7 mouse cellular contexts compared by ENCODE assay signal in genomic region chr5:74702766-74703165, GRCm38 (mm10). TPM values are rescaled to one million over a fixed set of nuclear protein-coding genes. Genes with fewer than 3 reads are reported as not detected.
DNase-seq lines count a peak whose midpoint lies in the region; ATAC-seq and TF ChIP-seq lines count a peak whose summit lies in the region.

Gene Lnx1 (minus strand): TSS chr5:74702912.

- no peaks in the 10 kb centered on the region for H3K27me3 ChIP-seq in embryonic facial prominence, embryonic 13.5 days
- H3K27me3 ChIP-seq in hindbrain, embryonic 16.5 days (replicated peaks; ENCODE audit: control insufficient read depth, insufficient read depth, low read length): no peaks in the 10 kb centered on the region; the same call in 1 of the 2 replicates
- no peaks in the 10 kb centered on the region for H3K27me3 ChIP-seq in midbrain, postnatal 0 days (ENCODE audit: insufficient read depth, low read length)

- WGBS in embryonic facial prominence, embryonic 13.5 days: 48% methylated on average over 11 of the region's 11 CpGs
- 58% methylated on average over 11 of the region's 11 CpGs for WGBS in hindbrain, embryonic 16.5 days
- WGBS in midbrain, postnatal 0 days: 63% methylated on average over 11 of the region's 11 CpGs

- in situ Hi-C loops in ES-E14 (cut with MboI; ENCODE audit: low sequenced_read_pairs in 2 of 2, unreplicated experiment in 2 of 2): no loop called here

- intact Hi-C loops in left cerebral cortex, postnatal 36 days (cut with DNase I): no loop called here

- no peaks in the 10 kb centered on the region for H3K9me3 ChIP-seq in ES-E14 (ENCODE audit: control insufficient read depth, insufficient read depth, low read depth, low read length)
- H3K9me3 ChIP-seq in embryonic facial prominence, embryonic 13.5 days: no peaks in the 10 kb centered on the region
- no peaks in the 10 kb centered on the region for H3K9me3 ChIP-seq in hindbrain, embryonic 16.5 days (ENCODE audit: control insufficient read depth, low read length)
- H3K9me3 ChIP-seq in midbrain, postnatal 0 days (ENCODE audit: low read length): no peaks in the 10 kb centered on the region

- peak; percentile 40 for DNase-seq in ES-E14 (ENCODE audit: low read depth, low spot score)
- DNase-seq in left cerebral cortex, postnatal 36 days (ENCODE audit: low spot score in 2 of 2): no peak
- DNase-seq in midbrain, postnatal 0 days (ENCODE audit: low spot score): no peak
- no peak for DNase-seq in right cerebral cortex, adult 2 months (ENCODE audit: low spot score in 2 of 2)
- DNase-seq in spleen, postnatal 14 days (ENCODE audit: low spot score in 2 of 2): no peak

- ATAC-seq in embryonic facial prominence, embryonic 13.5 days (ENCODE audit: insufficient number of reproducible peaks, insufficient read depth, low FRiP score, low TSS enrichment, low read depth): no peak
- ATAC-seq in hindbrain, embryonic 16.5 days: no peak
- no peak for ATAC-seq in midbrain, postnatal 0 days (ENCODE audit: low FRiP score)

- H3K36me3 ChIP-seq in ES-E14 (ENCODE audit: control insufficient read depth, insufficient read depth, low read length, poor library complexity, severe bottlenecking): no peaks in the 10 kb centered on the region
- H3K36me3 ChIP-seq in embryonic facial prominence, embryonic 13.5 days: no peaks in the 10 kb centered on the region
- H3K36me3 ChIP-seq in hindbrain, embryonic 16.5 days (ENCODE audit: control insufficient read depth, insufficient read depth, low read length): no peaks in the 10 kb centered on the region
- no peaks in the 10 kb centered on the region for H3K36me3 ChIP-seq in midbrain, postnatal 0 days (ENCODE audit: insufficient read depth, low read length)

- H3K27ac ChIP-seq in ES-E14 (ENCODE audit: insufficient read depth, low read depth, low read length, poor library complexity, severe bottlenecking): peak within 1 kb of the TSS; percentile 39; the same call in 1 of the 2 replicates
- peak within 1 kb of the TSS; percentile 79 for H3K27ac ChIP-seq in embryonic facial prominence, embryonic 13.5 days
- no peak within 1 kb of the TSS for H3K27ac ChIP-seq in hindbrain, embryonic 16.5 days (ENCODE audit: low read depth, low read length)
- no peak within 1 kb of the TSS for H3K27ac ChIP-seq in midbrain, postnatal 0 days (ENCODE audit: low read depth, low read length)

- no peak within 1 kb of the TSS for H3K4me3 ChIP-seq in ES-E14 (ENCODE audit: insufficient read depth in 1 of 2, low read depth in 1 of 2, low read length in 2 of 2, poor library complexity in 1 of 2, severe bottlenecking in 1 of 2)
- H3K4me3 ChIP-seq in embryonic facial prominence, embryonic 13.5 days: peak within 1 kb of the TSS; percentile 41
- H3K4me3 ChIP-seq in hindbrain, embryonic 16.5 days (ENCODE audit: low read length): no peak within 1 kb of the TSS
- H3K4me3 ChIP-seq in midbrain, postnatal 0 days (ENCODE audit: low read depth, low read length): no peak within 1 kb of the TSS

- no peak for TF ChIP-seq CTCF in midbrain, postnatal 0 days (IDR thresholded peaks at IDR 0.05)

- H3K4me2 ChIP-seq in embryonic facial prominence, embryonic 13.5 days: peak within 1 kb of the TSS; percentile 58
- H3K4me2 ChIP-seq in hindbrain, embryonic 16.5 days (ENCODE audit: low read length): peak within 1 kb of the TSS; percentile 64
- H3K4me2 ChIP-seq in midbrain, postnatal 0 days (ENCODE audit: low read depth, low read length, poor library complexity, severe bottlenecking): no peak within 1 kb of the TSS

- H3K9ac ChIP-seq in ES-E14 (ENCODE audit: insufficient read depth, low read depth, low read length, poor library complexity, severe bottlenecking): no peak within 1 kb of the TSS
- H3K9ac ChIP-seq in embryonic facial prominence, embryonic 13.5 days: peak within 1 kb of the TSS; percentile 58; the same call in 1 of the 2 replicates
- H3K9ac ChIP-seq in hindbrain, embryonic 16.5 days (ENCODE audit: low read depth, low read length): no peak within 1 kb of the TSS
- no peak within 1 kb of the TSS for H3K9ac ChIP-seq in midbrain, postnatal 0 days (replicated peaks; ENCODE audit: low read length, poor library complexity, severe bottlenecking)

- peaks cover 0 to 9% of the 10 kb centered on the region in 2 experiments; a peak in 2 of 4 replicates for H3K4me1 ChIP-seq in ES-E14 (ENCODE audit: control insufficient read depth in 2 of 2, insufficient read depth in 2 of 2, low read length in 2 of 2, poor library complexity in 1 of 2)
- peaks cover 40% of the 10 kb centered on the region for H3K4me1 ChIP-seq in embryonic facial prominence, embryonic 13.5 days
- H3K4me1 ChIP-seq in hindbrain, embryonic 16.5 days (ENCODE audit: control insufficient read depth, insufficient read depth, low read depth, low read length): peaks cover 5% of the 10 kb centered on the region
- no peaks in the 10 kb centered on the region for H3K4me1 ChIP-seq in midbrain, postnatal 0 days (ENCODE audit: insufficient read depth, low read length)

TF ChIP-seq in ES-E14, 5 proteins besides CTCF, POLR2A, EP300 and RAD21:
- TF ChIP-seq ZC3H11A (IDR thresholded peaks at IDR 0.05; ENCODE audit: borderline replicate concordance, low read depth, low read length): no peak

RNA-seq across cellular contexts. Expression of gene Lnx1, which starts in this region (rescaled TPM):
- total RNA-seq in ES-E14 (2012; rRNA removed): 0.71 and 1.7 TPM in 2 replicates
- 2.0 and 3.6 TPM in 2 replicates for polyA plus RNA-seq in embryonic facial prominence, embryonic 13.5 days (2015; fragmentation: Nextera tagmentation; extraction: Ambion mirVana)
- polyA plus RNA-seq in hindbrain, embryonic 16.5 days (2015; fragmentation: Nextera tagmentation; extraction: Ambion mirVana): 15.9 and 20.9 TPM in 2 replicates
- total RNA-seq in left cerebral cortex, postnatal 36 days (2021): 10 to 100 TPM; 25.1 to 25.8 TPM
- 33.6 and 36.9 TPM in 2 replicates for total RNA-seq in midbrain, postnatal 0 days (2014; rRNA removed)
- 18.7 and 23.4 TPM in 2 replicates for polyA plus RNA-seq in midbrain, postnatal 0 days (2015; fragmentation: Nextera tagmentation; extraction: Ambion mirVana)

Comparison
In these comparisons a context has a peak if more than half of its experiments do, and no peak if none do; other contexts are left out.
1. H3K27ac ChIP-seq: peak in ES-E14 (single experiment) and embryonic facial prominence, embryonic 13.5 days (single experiment); none in hindbrain, embryonic 16.5 days (single experiment) and midbrain, postnatal 0 days (single experiment).